Mouse (Mus musculus) lung, postnatal 4 days (tissue): ENCODE results near the gene Tlr6.

Experiments
- DNase-seq, 2 experiments: peaks; one replicate each; pipeline ENCODE4 v3.0.0; 2021

The Tlr6 gene

DNA sequence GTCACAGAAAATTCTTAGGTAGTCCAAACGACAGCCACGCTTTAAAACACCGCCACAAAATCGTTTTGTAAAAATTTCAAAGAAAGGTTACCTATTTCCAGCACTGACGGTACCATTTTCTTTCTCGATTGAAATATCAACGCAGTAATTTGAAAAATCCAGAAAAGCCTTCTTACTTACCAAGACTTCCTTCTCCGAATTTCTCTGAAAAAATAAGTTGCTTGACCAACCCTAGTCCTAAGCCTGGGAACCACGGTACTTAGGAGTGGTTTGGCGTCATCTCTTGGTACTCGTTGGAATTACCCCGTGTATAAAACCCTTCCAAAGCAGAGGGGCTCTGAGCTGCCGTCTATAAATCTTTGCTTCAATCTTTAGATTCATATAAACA, at the start of gene Tlr6:
Tlr6 (minus strand) TSS at position 255 of the 388 bp plus-strand sequence.
- peak; percentile 32 to 71 for DNase-seq

DNA sequence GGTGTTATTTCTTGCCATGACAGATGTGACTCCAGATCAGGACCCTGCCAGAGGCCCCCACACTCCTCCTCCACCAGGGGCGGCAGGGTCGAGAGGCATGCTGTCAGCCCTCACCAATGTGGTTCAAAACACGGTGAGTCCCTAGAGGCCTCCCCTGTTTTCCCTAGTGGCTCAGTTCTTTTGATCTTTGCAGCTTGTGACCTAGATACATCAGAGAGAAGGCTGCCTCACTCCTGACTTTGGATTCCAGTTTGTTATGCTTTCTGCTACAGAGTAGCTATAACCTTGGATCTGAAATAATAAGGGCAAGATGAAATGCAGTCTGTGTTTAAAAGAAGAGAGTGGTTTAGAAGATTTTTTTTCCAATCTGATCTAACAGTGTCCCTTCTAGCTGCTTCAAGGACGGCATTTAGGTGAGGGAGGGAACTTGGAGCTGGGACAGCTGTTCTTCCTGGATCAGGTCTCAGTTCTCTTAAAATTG, 46.2 kb upstream of the Tlr6 start:
- no peak for DNase-seq

DNA sequence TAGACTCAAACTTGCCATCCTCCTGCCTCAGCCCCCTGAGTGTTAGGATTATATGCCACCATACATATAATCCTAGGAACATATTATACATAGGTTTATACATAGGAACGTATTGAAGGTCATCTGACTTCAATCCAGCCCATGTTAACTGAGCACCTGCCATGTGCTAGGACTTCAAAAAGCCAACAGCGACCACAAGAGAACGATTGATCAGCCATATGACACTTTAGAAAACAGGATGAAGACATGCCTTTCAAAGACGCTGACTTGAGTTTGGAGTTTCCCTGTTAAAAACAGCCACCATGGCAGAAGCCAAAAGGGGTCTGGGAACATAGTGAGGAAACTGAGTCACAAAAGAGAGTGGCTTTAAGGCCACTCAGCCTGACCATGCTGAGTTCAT, 45.4 kb upstream of the Tlr6 start:
- no peak for DNase-seq

DNA sequence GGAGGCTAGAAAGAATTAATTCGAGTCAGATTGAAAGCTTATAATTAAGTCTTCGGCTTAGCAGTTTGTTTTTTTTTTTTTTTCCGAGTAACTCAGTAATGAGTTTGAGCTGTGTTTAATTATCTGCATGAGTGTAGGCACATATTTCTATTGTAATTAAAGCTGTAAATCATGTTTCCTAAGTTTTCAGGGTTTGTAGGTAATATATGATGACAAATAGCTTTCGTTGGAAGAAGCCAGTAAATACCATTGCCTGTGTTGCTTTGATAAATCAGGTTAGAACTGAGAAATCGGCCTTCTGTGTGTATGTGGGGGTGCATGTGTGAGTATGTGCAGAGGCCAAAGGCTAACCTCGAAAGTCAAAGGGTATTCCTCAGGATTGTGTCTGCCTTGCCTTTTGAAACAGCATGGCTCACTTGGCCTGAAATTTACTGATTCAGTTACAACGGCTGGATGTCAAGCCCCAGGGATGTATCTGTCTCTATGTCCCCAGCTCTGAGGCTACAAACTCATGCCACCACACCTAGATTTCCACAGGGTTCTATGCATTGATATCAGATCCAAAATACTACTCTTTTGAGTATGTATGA, 44.1 kb upstream of the Tlr6 start:
- DNase-seq = no peak

DNA sequence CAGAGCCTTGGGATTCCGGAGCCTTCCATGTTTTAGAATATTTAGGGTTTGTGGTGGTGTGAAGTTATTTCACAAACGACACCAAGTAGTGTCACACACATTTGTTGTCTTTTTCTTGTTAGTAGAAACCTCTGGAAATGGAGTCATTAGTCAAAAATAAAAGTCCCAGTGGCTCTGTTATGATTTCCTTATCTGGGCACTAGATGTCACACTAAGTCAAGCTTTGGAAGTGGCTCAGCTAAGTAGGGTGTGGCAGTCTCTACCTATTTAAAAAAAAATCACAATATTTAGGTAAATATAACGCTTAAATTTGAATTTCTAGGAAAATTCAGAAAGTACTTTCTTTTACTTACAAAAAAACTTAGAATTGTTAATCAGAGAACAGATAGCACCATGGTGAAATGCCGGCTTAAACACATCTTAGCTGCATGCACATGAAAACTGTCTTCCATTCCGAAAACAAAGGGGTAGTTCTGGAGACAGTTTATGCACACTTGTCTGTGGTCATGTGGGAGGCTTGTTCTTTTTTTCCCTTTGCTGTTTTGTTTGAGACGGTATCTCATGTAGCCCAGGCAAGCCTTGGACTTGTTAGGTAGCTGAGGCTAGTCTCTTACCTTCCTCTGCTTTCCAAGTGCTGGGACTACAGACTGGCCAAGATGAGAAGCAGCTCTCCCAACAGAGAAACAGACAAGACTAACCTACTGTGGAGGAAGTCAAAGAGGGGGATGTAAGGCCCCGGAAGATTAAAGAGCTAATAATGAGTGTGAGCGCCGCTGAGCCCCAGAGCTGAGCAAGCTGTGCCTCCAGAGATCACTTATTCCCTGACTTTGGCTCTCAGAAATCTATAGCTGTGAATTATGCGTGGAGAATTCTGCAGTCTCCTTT, 43.3 kb upstream of the Tlr6 start:
- DNase-seq = no peak

DNA sequence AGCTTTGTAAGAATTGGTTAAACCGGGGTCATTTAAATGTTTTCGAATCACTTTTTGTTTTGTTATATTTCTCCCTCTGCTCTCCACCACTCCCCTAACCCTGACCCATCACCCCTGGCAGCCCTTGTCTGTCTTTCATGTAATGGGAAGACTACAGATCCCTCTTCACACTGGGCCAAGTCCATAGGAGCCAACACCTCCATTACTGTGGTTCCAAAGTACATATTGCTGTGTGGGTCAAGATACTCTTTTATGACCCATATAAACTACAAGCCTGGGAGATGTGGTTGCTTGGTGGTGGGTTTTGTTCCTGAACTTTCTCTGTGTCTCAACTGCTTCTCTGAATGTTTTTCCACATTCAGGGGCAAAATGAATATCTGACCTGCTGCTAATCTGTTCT, 35.5 kb upstream of the Tlr6 start:
- no peak for DNase-seq

DNA sequence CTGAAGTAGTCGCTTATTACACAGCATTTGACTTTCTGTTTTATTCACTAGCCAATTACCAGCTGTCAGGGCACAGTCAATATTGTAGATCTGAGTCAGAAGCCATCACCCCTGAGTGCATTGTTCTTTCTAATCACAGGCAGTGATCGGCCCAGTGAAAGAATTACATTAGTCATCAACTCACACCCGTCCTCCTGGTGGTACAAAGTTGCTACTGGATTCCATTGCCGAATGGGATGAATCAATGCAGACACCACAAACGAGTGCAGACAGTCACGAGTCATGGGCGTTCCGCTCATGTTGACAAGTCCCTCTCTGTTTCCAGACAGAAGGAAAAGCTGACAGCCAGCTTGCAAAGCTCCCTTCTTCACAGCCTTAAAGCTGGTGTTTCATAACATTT, 32.6 kb upstream of the Tlr6 start:
- no peak for DNase-seq

DNA sequence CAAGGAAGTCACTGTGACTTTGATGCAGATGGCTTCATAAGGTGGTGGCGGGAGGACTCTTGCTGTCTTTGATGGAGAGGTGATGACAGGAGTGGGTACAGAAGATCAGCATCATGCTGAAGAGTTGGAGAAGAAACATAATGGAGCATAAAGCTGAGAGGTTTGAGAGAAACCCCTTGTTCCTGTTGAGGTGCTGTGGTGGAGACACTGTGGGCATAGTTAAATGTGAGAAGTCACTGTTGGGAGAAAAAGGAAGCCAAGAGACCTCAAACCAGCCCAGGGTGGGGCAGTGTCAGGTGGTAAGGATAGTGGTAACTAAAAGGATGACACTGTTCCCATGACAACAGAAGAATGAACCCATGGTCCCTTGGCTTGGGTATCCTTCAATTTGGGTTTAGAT, 30.0 kb upstream of the Tlr6 start:
- DNase-seq = no peak

DNA sequence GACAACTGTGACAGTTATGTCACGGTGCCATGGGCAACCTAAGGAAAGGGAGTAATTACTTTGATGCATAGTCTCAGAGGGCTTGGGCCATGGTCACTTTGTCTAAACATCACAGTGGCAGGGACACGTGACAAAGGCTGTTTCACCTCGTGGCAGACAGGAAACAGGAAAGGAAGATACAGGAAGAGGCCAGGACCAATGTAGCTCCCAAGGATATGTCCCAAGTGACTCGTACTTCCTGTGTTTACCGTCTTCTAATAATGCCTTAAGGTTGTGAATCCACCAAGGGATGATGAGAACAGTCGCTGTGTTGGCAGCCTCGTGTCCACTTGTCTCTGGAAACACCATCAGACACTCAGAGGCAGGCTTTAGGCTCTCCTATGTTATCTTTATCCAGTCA, 26.1 kb upstream of the Tlr6 start:
- peak; percentile 28 to 38 for DNase-seq

DNA sequence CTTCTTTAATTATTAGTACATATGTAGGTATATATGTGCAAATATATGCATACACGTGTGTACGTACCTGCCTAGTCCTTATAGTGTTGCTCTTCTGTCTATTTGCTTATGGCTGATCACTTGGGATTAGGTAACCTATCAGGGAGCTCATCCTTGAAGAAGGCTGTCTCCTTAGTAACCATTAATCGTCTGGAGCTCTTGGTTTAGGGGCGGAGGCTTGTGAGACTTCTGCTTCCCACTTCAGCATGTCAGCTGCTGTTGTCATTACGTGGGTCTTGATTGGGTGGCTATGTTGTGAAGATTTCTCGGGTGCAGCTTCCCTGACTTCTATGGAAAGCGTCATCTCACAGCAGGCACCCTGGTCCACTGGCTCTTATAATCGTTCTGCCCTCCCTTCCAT, 17.2 kb upstream of the Tlr6 start:
- DNase-seq = no peak

DNA sequence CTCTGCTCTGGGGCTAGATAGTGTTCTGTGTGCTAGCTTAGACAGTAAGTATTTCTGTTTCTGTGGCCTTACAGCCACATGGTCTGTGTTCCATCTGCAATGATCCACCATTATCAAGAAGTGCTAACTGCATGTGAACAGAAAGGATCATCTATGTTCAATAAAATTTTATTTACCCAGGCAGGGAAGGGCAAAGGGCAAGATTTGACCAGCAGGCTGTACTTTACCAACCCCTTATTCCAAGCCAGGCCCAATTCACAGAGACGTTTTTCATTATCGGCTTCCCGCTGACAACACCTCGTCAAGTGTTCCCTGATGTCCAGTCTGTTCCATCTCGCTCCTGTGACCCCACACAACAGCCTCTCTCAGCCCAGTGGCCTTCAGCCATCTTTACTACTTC, 15.2 kb upstream of the Tlr6 start:
- no peak for DNase-seq

DNA sequence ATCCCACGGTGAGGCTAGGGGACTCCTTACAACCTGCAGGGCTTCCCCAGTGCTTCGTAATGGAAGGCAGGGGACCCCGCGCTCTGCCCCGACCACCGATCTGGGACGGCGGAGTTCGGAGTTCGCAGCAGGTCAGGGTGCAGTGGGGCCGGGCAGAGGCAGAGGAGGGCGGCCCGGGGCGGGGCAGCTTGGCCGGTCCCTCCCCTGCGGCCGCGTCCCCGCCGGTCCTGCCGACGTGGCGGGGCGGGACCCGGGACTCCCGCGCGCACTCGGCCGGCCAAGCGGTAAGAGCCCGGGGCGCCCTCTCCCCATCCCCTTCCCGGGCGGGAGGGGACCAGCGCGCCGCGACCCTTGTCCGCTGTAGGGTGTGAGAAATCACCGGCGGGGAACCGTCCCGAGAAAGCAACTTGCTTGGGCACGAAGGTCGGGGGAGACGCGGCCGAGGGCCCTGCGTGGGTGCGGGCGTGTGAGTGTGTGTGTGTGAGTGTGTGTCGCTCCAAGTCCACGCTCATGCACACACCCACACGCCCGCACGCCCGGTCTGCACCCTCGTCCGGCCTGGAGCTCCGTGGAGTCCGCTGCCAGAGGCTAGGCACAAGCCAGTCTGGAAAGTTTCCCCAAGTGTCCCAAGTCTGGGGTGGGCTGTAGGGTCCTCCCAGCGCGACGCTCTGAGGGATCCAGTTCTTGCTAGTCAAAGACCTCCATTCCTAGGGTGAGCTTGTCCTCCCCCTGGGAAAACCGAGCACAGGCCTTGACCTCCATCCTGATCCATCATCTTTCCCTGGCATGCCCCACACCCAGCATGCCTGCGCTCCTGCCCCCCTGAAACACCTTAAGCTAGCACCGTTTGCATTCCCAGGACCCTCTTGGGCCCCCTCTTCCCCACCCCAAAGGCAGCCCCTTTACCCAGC, 10.2 kb upstream of the Tlr6 start, which contains the start of gene Fam114a1:
Fam114a1 (plus strand) TSS at position 211 of the 911 bp plus-strand sequence.
- DNase-seq = peak; percentile 86 to 92

DNA sequence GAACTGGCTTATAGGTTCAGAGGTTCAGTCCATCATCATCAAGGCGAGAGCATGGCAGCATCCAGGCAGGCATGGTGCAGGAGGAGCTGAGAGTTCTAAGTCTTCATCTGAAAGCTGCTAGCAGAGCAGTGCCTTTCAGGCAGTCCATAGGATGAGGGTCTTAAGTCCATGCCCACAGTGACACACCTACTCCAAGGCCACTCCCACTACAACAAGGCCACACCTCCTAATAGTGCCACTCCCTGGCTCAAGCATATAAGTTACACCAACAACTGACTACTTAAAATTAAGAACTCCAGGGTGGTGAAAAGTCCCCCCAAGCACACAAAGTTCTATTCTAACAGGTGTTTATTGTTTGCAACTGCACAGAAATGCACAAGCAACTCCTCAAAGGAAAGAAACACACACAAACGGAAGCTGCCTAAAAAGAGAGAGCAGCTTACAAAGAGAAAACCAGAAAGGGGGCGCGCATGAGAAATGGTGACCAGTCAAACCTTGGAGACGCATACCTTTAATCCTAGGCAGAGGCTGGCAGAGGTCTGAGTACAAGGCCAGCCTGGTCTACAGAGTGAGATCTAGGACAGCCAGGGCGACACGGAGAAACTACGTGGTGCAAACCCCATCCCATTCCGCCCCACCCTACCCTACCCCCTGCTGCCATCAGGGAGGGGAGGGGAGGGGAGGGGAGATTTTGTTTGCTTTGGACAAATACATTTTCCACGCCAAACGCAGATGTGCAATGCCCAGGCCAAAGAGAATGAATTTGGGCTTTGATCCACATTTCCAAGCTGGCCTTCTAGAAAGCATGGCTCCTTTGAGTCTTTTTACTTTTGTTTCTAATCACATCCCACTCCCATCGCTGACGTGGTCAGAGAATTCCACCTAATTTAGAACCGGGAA, 9.3 kb upstream of the Tlr6 start:
- peak; percentile 52 to 60 for DNase-seq

DNA sequence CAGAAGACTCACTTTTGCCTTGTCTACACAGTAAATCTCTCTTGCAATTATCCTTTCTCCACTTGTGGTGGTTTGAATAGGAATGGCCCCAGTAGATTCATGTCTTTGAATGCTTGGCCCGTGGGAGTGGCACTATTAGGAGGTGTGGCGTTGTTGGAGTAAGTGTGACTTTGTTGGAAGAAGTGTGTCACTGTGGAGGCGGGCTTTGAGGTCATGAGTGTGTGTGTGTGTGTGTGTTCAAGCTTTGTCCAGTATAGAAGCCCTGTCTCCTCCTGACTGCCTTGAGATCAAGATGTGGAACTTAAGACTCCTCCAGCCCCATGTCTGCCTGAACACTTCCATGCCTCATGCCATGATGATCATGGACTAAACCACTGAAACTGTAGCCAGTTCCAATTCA, 3.8 kb upstream of the Tlr6 start:
- DNase-seq = no peak

DNA sequence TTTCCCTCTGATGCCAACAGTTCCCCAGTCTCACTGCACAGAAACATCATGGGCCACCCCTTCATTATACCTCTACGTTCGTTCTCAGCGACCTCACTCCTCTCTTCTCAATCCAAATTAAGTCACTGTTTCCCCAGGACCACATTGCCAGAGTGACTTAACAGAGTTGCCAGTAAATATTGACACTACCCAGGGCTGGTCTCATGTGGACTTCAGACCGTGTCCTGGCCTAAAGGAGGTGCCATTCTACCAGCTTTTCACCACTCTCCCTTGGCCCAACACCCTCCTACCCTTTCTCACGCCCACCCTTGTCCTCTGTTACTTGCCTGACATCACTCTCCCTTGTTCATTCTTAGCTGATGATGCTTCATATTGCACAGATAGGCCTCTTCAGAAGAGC, 3.4 kb upstream of the Tlr6 start:
- DNase-seq = no peak

DNA sequence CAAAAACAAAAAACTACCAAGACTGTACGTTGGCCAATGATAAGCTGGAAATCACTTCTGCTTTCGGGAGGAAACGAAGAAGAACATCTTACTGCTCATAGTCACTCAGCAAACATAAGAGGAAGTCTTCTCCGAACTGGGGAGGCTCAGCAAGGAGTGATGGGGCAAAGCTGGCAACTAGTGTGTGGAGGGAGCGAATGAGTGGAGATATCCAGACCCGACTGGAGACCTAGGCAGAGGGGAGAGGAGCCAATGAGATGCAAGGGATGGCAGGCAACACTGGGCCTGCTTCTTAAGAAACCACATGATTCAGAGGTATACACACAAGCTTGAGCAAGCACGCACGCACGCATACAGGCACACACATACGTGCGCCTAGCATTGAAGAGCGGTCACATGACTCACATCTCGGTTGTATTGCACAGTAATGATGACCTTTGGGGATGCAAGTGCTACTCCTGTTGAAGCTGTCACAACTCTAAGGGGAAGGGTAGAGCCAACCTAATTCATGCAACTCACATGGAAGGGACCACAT, 1.0 kb upstream of the Tlr6 start:
- DNase-seq = peak; percentile 27 to 37

DNA sequence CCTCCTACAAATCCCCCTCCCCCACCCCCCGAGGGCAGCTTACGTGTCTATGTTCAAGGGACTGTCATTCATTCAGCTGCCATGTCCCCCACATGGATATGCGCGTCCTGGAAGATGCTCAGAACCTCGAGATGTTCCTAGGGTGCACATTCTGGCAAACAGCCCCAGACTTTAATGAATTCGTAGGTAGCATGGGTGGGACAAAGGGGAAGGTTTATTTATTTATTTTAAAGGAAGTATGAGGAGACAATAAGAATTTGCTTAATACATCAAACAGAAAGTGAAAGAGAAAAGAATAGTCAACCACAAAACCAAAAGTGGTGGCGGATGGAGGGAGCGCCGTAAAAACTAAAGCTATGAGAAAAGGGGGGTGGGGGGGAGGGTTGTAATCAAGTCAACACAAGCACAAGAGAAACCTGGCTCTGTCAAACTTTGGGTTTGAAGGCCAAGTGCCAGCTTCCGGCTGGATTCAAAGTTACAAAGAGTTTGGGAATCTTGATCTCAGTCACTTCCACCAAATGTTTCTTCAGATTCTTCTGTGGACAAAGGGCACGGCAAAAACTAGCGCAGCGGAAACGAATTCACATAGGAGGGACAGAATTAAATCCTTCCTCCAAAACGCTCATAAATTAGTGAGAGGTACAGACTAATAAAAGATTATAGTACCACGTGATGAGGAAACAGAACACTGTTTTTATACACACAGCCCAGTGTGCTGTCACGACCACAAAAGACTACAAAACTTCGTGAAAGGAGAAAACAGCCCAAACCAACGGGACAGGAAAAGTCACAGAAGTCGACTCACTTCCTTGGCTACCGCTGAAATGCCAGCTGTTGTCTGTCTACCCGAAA, 680 bp downstream of the Tlr6 start:
- peak in 1 of 2 experiments; percentile 17 for DNase-seq

DNA sequence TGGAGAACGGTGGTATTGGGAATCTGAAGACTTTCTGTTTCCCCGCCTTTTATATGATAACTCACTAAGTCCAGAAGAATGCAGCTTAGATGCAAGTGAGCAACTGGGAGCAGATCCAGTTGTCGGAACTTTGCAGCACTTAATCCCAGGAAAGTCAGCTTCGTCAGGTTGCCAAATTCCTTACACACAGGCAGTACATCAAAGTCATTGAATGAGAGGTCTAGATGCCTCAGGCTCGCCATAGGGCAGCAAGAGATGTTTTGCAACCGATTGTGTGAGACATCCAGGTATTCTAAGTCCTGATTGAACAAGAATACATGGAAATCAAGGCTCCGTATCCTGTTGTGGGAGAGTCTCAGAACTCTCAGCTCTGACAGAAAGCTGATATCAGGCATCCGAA, 5.0 kb downstream of the Tlr6 start:
- DNase-seq = no peak

DNA sequence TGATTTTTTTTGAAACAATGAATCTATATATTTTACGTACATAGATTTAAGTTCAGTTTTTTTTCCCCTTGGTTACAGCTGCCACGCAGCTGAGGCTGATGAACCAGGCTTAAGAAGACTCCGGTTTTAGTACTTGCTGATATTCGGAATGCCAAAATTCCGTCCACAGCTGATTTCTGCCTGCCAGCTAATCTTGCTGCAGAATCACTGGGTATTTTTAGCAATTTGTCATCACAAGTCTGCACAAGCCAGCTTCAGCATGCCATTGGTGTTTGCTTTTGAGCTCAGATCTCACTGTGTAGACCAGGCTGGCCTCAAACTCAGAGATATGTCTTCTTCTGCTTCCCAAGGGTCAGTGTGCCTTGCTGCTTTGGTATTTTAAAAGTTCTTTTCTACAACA, 8.4 kb downstream of the Tlr6 start:
- DNase-seq = no peak

DNA sequence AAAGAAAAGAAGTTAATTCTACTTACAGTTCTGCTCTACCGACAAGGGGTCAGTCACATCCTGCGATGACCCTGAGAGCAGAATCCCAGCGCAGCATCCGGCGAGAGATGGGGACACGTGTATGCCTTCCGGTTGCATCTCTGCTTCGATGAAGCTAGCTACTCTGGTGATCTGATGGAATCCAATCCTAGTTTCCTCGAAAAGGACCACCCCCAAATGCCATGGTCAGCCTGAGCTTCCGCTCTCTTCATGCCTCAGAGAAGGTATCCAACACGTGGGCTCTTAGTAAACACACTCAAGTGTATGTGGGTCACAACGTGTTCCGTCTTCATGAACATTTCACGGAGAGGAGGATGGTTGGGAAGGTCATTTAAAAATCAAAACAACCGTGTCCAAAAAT, 27.1 kb downstream of the Tlr6 start:
- DNase-seq = no peak

DNA sequence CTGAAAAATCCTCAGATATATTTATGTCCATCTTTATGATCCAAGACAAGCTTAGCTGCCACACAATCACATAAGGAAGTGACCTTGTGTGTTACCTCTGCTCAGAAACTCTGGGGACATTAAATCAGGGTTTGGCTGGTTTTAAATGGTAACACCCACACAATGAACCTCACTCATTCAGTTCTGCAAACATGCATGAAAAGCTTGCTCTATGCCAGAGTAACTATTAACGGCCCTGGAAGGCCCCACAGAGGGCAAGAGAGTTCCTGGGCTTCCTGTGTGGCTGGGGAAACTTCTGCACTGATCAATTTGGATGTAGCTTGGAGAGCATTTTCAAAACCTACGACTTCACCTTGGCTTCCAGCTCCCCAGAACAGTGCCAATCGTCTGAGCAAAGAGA, 27.7 kb downstream of the Tlr6 start:
- DNase-seq = no peak
